Mouse (Mus musculus) C2C12 (cell line): Measurements from ENCODE around the gene Gimap5.

Experiments
- CEBPB ChIP-seq: IDR thresholded peaks from one replicate; pipeline ENCODE4 v1.6.1; 2011; ENCODE audit warnings: low read depth, mild to moderate bottlenecking, control low read depth, moderate library complexity
- CTCF ChIP-seq: IDR thresholded peaks from one replicate; pipeline ENCODE4 v1.5.1; 2011; ENCODE audit not compliant: control insufficient read depth, insufficient read depth, insufficient read length
- MYOD1 ChIP-seq: IDR thresholded peaks from one replicate; pipeline ENCODE4 v1.6.1; 2011; ENCODE audit warnings: low read depth; ENCODE audit not compliant: control insufficient read depth, insufficient read length
- MYOG ChIP-seq: IDR thresholded peaks from one replicate; pipeline ENCODE4 v1.6.1; 2011; ENCODE audit not compliant: control insufficient read depth, insufficient read length; ENCODE audit errors: extremely low read depth

GRCm38 (mm10) chr6:48704146-48704545, 41.9 kb upstream of the Gimap5 start:
- TF ChIP-seq CTCF (no peak), CEBPB (no peak), MYOD1 (no peak), MYOG (no peak)
